Mouse (Mus musculus) left cerebral cortex, postnatal 36 days (tissue): Measurements from ENCODE around the gene Olfr870. TPM values are rescaled to one million over a fixed set of nuclear protein-coding genes. Genes with fewer than 3 reads are reported as not detected.
"Not testable (repeated sequence)": the region's sequence is repeated elsewhere in the genome, so short reads cannot be mapped to it uniquely, and the experiment has no call there.

Source experiments
- DNase-seq, 2 experiments: peaks; one replicate each; pipeline ENCODE4 v3.0.0; 2021 to 2022; ENCODE audit warnings: low spot score in 2 of 2, mixed read lengths in 1 of 2
- intact Hi-C: fragments of 180-260 bp; cut with DNase I; formaldehyde crosslinking; loops from one replicate; pipeline ENCODE4 v1.15.1; 2025
- total RNA-seq, 2 experiments: library from RNA; stranded (reverse); gene quantifications; 2 replicates each; pipeline ENCODE4 v1.2.3; 2021

Olfr870 gene
- not detected for total RNA-seq

- no peak for DNase-seq
- intact Hi-C loops: no loop called here
Measured at GRCm38 (mm10) chr9:20173957-20174356, at the start of gene Olfr870. Olfr870 (minus strand) TSS chr9:20174057.

- no peak for DNase-seq
- intact Hi-C loops: no loop called here
Measured at GRCm38 (mm10) chr9:20211907-20212306, 38.0 kb upstream of the Olfr870 start, which contains the start of gene Olfr871. Olfr871 (plus strand) TSS chr9:20212207.

- DNase-seq: no peak
- intact Hi-C loops: no loop called here
Measured at GRCm38 (mm10) chr9:20211477-20211876, 37.6 kb upstream of the Olfr870 start.

GRCm38 (mm10) chr9:20210812-20211211 is 37.0 kb upstream of the Olfr870 start:
- intact Hi-C loops: no loop called here
- DNase-seq: no peak

- DNase-seq, intact Hi-C loops: not testable (repeated sequence)
Measured at GRCm38 (mm10) chr9:20203413-20203984, 29.6 kb upstream of the Olfr870 start.

GRCm38 (mm10) chr9:20202131-20202530 is 28.3 kb upstream of the Olfr870 start:
- no peak for DNase-seq
- intact Hi-C loops: no loop called here

- intact Hi-C loops: no loop called here
- DNase-seq: no peak
Measured at GRCm38 (mm10) chr9:20179463-20179862, 5.6 kb upstream of the Olfr870 start.

GRCm38 (mm10) chr9:20149706-20150105 is 24.2 kb downstream of the Olfr870 start:
- intact Hi-C loops: no loop called here

GRCm38 (mm10) chr9:20128709-20129108 is 45.1 kb downstream of the Olfr870 start, which contains the start of gene Olfr869:
Olfr869 (plus strand) TSS chr9:20129009.
- no peak for DNase-seq
- intact Hi-C loops: no loop called here

More at GRCm38 (mm10) chr9:20149706-20150105, 24.2 kb downstream of the Olfr870 start:
- DNase-seq: no peak

Other genes starting within 250 kb of the Olfr870 start
- not detected for gene Olfr866, start 146.0 kb downstream of the Olfr870 start, total RNA-seq
- not detected for gene Olfr867, start 116.5 kb downstream of the Olfr870 start, total RNA-seq
- not detected for gene Olfr868, start 75.4 kb downstream of the Olfr870 start, total RNA-seq
- not detected for gene Olfr869, start 45.0 kb downstream of the Olfr870 start, total RNA-seq
- gene Olfr871, start 38.1 kb upstream of the Olfr870 start, total RNA-seq: not detected
- gene Olfr872, start 63.1 kb upstream of the Olfr870 start, total RNA-seq: not detected
- not detected for gene Olfr39, start 108.3 kb upstream of the Olfr870 start, total RNA-seq
- not detected for gene Olfr873, start 124.5 kb upstream of the Olfr870 start, total RNA-seq
- not detected for gene Olfr18, start 162.0 kb upstream of the Olfr870 start, total RNA-seq
- 10 to 100 TPM in 1 of 2 experiments, 1 to 10 TPM in 1; 9.2 to 10.0 TPM for gene Zfp560, start 211.1 kb upstream of the Olfr870 start, total RNA-seq